ENCODE assay signal across 9 mouse cellular contexts in the genomic region with DNA sequence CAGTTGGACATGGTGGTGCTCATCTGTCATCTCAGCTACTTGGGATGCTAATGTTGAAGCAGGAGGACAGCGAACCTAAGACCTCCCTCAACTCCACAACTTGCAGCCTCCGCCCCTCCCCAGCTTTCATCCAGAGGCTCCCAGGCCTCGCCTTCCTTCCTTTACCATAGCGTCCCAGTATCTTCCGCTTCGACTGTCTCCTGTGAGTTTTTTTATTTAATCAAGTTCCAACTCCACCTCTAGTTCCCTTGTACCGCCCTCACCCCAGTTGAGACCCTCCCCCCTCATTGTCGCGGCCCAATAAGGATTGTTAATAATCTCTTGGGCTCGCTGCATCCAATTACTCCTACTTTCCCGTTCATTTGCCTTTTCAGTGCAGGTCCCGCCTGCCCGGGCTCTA. TPM values are rescaled to one million over a fixed set of nuclear protein-coding genes. Genes with fewer than 3 reads are reported as not detected.
DNase-seq lines count a peak whose midpoint lies in the region; ATAC-seq and TF ChIP-seq lines count a peak whose summit lies in the region.
"Had no signal": no experiment of that assay in that cellular context is flagged by ENCODE, and none has a peak within 500 bp of the region (broad histone marks: within the 10 kb centered on the region; RNA-seq: fewer than 3 reads in every experiment).

No protein-coding gene starts in this region.

- peak overlapping the region; percentile 55; the same call in 1 of the 2 replicates for H3K27ac ChIP-seq in left cerebral cortex, adult 2 months
- H3K27ac ChIP-seq in forebrain, postnatal 0 days (ENCODE audit: low read depth, low read length) = peak overlapping the region; percentile 50
- H3K27ac ChIP-seq in limb, embryonic 14.5 days (replicated peaks; ENCODE audit: low read depth, low read length) = no peak overlapping the region
- H3K27ac ChIP-seq in thymus, adult 2 months (ENCODE audit: control insufficient read depth, insufficient read depth, low read length) = no peak overlapping the region
- H3K27ac ChIP-seq: macrophage had no signal

- peak overlapping the region; percentile 97 for H3K4me2 ChIP-seq in forebrain, postnatal 0 days (ENCODE audit: low read depth)
- peak overlapping the region; percentile 99 for H3K4me2 ChIP-seq in limb, embryonic 14.5 days (replicated peaks; ENCODE audit: low read depth, low read length, severe bottlenecking)

- no peaks in the 10 kb centered on the region for H3K9me3 ChIP-seq in forebrain, postnatal 0 days (ENCODE audit: low read length)
- no peaks in the 10 kb centered on the region for H3K9me3 ChIP-seq in limb, embryonic 14.5 days (ENCODE audit: control insufficient read depth, low read length)

- H3K4me3 ChIP-seq in left cerebral cortex, adult 2 months = peak overlapping the region; percentile 54
- peak overlapping the region; percentile 47 for H3K4me3 ChIP-seq in forebrain, postnatal 0 days (ENCODE audit: low read depth, low read length)
- peak overlapping the region; percentile 47 for H3K4me3 ChIP-seq in limb, embryonic 14.5 days (replicated peaks; ENCODE audit: low read length)
- no peak overlapping the region for H3K4me3 ChIP-seq in thymus, adult 2 months (ENCODE audit: control insufficient read depth, insufficient read depth, low read length)

- no peak for TF ChIP-seq CTCF in left cerebral cortex, adult 2 months (IDR thresholded peaks at IDR 0.05)
- no peak for TF ChIP-seq CTCF in forebrain, postnatal 0 days (IDR thresholded peaks at IDR 0.05; ENCODE audit: low read depth)
- no peak for TF ChIP-seq CTCF in thymus, adult 2 months (IDR thresholded peaks at IDR 0.05; ENCODE audit: borderline replicate concordance, control insufficient read depth, extremely low read depth, insufficient read depth, low read length, poor library complexity)

- peaks cover 17% of the 10 kb centered on the region for H3K27me3 ChIP-seq in forebrain, postnatal 0 days (ENCODE audit: insufficient read depth, low read length)
- H3K27me3 ChIP-seq in limb, embryonic 14.5 days (ENCODE audit: control insufficient read depth, insufficient read depth, low read length) = peaks cover 85% of the 10 kb centered on the region
- H3K27me3 ChIP-seq in thymus, adult 2 months (ENCODE audit: control insufficient read depth, insufficient read depth, low read length) = peaks cover 37% of the 10 kb centered on the region

- peak overlapping the region; percentile 18; the same call in 1 of the 2 replicates for H3K9ac ChIP-seq in forebrain, postnatal 0 days
- H3K9ac ChIP-seq in limb, embryonic 14.5 days (ENCODE audit: low read depth, low read length, severe bottlenecking) = no peak overlapping the region

- DNase-seq in left cerebral cortex, adult 2 months (ENCODE audit: extremely low spot score in 1 of 2, low spot score in 2 of 2) = no peak
- no peak for DNase-seq in left cerebral cortex, adult 18-20 months (ENCODE audit: low spot score in 2 of 2)
- peak; percentile 54 for DNase-seq in cerebellum, adult 8-10 months
- peak; percentile 54 for DNase-seq in forebrain, postnatal 0 days
- no peak for DNase-seq in limb, embryonic 14.5 days (ENCODE audit: low spot score)
- DNase-seq in testis, postnatal 10 days (ENCODE audit: low spot score) = no peak
- no peak for DNase-seq in thymus, adult 2 months

- peak; percentile 2; the same call in 1 of the 2 replicates for ATAC-seq in forebrain, postnatal 0 days
- no peak for ATAC-seq in limb, embryonic 14.5 days (ENCODE audit: low FRiP score, low read depth)
- no peak for ATAC-seq in inflammation-experienced regulatory T-cells, adult 6 months

- intact Hi-C loops in left cerebral cortex, adult 2 months (cut with DNase I) = no loop called here

- H3K36me3 ChIP-seq in forebrain, postnatal 0 days (ENCODE audit: insufficient read depth) = no peaks in the 10 kb centered on the region
- H3K36me3 ChIP-seq in limb, embryonic 14.5 days (ENCODE audit: control insufficient read depth, insufficient read depth, low read length) = no peaks in the 10 kb centered on the region
- no peaks in the 10 kb centered on the region for H3K36me3 ChIP-seq in thymus, adult 2 months (ENCODE audit: control insufficient read depth, insufficient read depth, low read length)

- TF ChIP-seq POLR2A in limb, embryonic 14.5 days (IDR thresholded peaks at IDR 0.05; ENCODE audit: borderline replicate concordance, extremely low read depth, insufficient read depth, insufficient read length) = no peak
- TF ChIP-seq POLR2A in thymus, adult 2 months (IDR thresholded peaks at IDR 0.05; ENCODE audit: control insufficient read depth, extremely low read depth, insufficient read depth, low read length, poor library complexity) = no peak

- peaks cover 37% of the 10 kb centered on the region; the same call in 1 of the 2 replicates for H3K4me1 ChIP-seq in forebrain, postnatal 0 days (ENCODE audit: insufficient read depth)
- H3K4me1 ChIP-seq in limb, embryonic 14.5 days (ENCODE audit: control insufficient read depth, insufficient read depth, low read length) = peaks cover 18% of the 10 kb centered on the region; the same call in 1 of the 2 replicates
- peaks cover 16% of the 10 kb centered on the region for H3K4me1 ChIP-seq in thymus, adult 2 months (replicated peaks; ENCODE audit: control insufficient read depth, insufficient read depth, low read length)

- 3% methylated on average over 13 of the region's 13 CpGs for WGBS in forebrain, postnatal 0 days
- WGBS in limb, embryonic 14.5 days = 5% methylated on average over 12 of the region's 13 CpGs
- 20% methylated on average over 13 of the region's 13 CpGs for WGBS in thymus, adult 2 months

RNA-seq across cellular contexts. Expression of a gene that starts 0.5 kb away (rescaled TPM):
- total RNA-seq in left cerebral cortex, adult 2 months (2021) = 100 to 1,000 TPM; 114 to 122 TPM
- 100 to 1,000 TPM in 1 of 2 experiments, 10 to 100 TPM in 1; 94.5 to 111 TPM for total RNA-seq in left cerebral cortex, adult 18-20 months (2021)
- total RNA-seq in forebrain, postnatal 0 days (2014; rRNA removed) = 6.0 and 8.6 TPM in 2 replicates
- 4.2 and 5.2 TPM in 2 replicates for polyA plus RNA-seq in forebrain, postnatal 0 days (2015; fragmentation: Nextera tagmentation; extraction: Ambion mirVana)
- 2.7 and 3.8 TPM in 2 replicates for polyA plus RNA-seq in limb, embryonic 14.5 days (2012; rRNA removed)
- 0.23 and 0.29 TPM in 2 replicates for polyA plus RNA-seq in limb, embryonic 14.5 days (2014; fragmentation: Nextera tagmentation; extraction: Ambion mirVana)
- 0.82 and 1.0 TPM in 2 replicates for polyA plus RNA-seq in thymus, adult 2 months (2012; rRNA removed)
- not detected for polyA plus RNA-seq in inflammation-experienced regulatory T-cells, adult 6 months (2017; shearing (Covaris generic))

RNA-seq across cellular contexts. Expression of a gene that starts 17.8 kb away (rescaled TPM):
- total RNA-seq in left cerebral cortex, adult 2 months (2021) = under 1 TPM in 1 of 2 experiments, not detected in 1; 0.29 TPM
- under 1 TPM in 1 of 2 experiments, not detected in 1; 0.37 TPM for total RNA-seq in left cerebral cortex, adult 18-20 months (2021)
- 0.08 and 0.24 TPM in 2 replicates for total RNA-seq in forebrain, postnatal 0 days (2014; rRNA removed)
- polyA plus RNA-seq in forebrain, postnatal 0 days (2015; fragmentation: Nextera tagmentation; extraction: Ambion mirVana) = 0.35 and 0.71 TPM in 2 replicates
- polyA plus RNA-seq in limb, embryonic 14.5 days (2012; rRNA removed) = 1.4 and 1.5 TPM in 2 replicates
- polyA plus RNA-seq in limb, embryonic 14.5 days (2014; fragmentation: Nextera tagmentation; extraction: Ambion mirVana) = 2.2 and 2.3 TPM in 2 replicates
- 28.0 and 32.0 TPM in 2 replicates for polyA plus RNA-seq in thymus, adult 2 months (2012; rRNA removed)
- 1 to 10 TPM; 1.3 to 7.7 (median 3.2) TPM for polyA plus RNA-seq in inflammation-experienced regulatory T-cells, adult 6 months (2017; shearing (Covaris generic))

RNA-seq across cellular contexts. Expression of a gene that starts 36.2 kb away (rescaled TPM):
- 10 to 100 TPM; 78.4 to 82.5 TPM for total RNA-seq in left cerebral cortex, adult 2 months (2021)
- total RNA-seq in left cerebral cortex, adult 18-20 months (2021) = 10 to 100 TPM; 75.2 to 85.6 TPM
- total RNA-seq in forebrain, postnatal 0 days (2014; rRNA removed) = 44.1 and 45.9 TPM in 2 replicates
- 49.9 and 51.1 TPM in 2 replicates for polyA plus RNA-seq in forebrain, postnatal 0 days (2015; fragmentation: Nextera tagmentation; extraction: Ambion mirVana)
- 88.9 and 117 TPM in 2 replicates for polyA plus RNA-seq in limb, embryonic 14.5 days (2012; rRNA removed)
- polyA plus RNA-seq in limb, embryonic 14.5 days (2014; fragmentation: Nextera tagmentation; extraction: Ambion mirVana) = 63.8 and 75.9 TPM in 2 replicates
- polyA plus RNA-seq in thymus, adult 2 months (2012; rRNA removed) = 302 and 308 TPM in 2 replicates
- polyA plus RNA-seq in inflammation-experienced regulatory T-cells, adult 6 months (2017; shearing (Covaris generic)) = 10 to 100 TPM; 43.0 to 52.2 (median 49.9) TPM

RNA-seq across cellular contexts. Expression of a gene that starts 41.3 kb away (rescaled TPM):
- total RNA-seq in left cerebral cortex, adult 2 months (2021) = 1 to 10 TPM; 8.8 to 9.4 TPM
- 10 to 100 TPM in 1 of 2 experiments, 1 to 10 TPM in 1; 9.7 to 10.8 TPM for total RNA-seq in left cerebral cortex, adult 18-20 months (2021)
- total RNA-seq in forebrain, postnatal 0 days (2014; rRNA removed) = 14.1 and 16.2 TPM in 2 replicates
- 14.2 and 14.3 TPM in 2 replicates for polyA plus RNA-seq in forebrain, postnatal 0 days (2015; fragmentation: Nextera tagmentation; extraction: Ambion mirVana)
- polyA plus RNA-seq in limb, embryonic 14.5 days (2012; rRNA removed) = 102 and 133 TPM in 2 replicates
- polyA plus RNA-seq in limb, embryonic 14.5 days (2014; fragmentation: Nextera tagmentation; extraction: Ambion mirVana) = 62.1 and 63.1 TPM in 2 replicates
- polyA plus RNA-seq in thymus, adult 2 months (2012; rRNA removed) = 208 and 235 TPM in 2 replicates
- polyA plus RNA-seq in inflammation-experienced regulatory T-cells, adult 6 months (2017; shearing (Covaris generic)) = 10 to 100 TPM; 21.0 to 32.4 (median 21.4) TPM

RNA-seq across cellular contexts. Expression of a gene that starts 58.1 kb away (rescaled TPM):
- total RNA-seq in left cerebral cortex, adult 2 months (2021) = under 1 TPM in 1 of 2 experiments, not detected in 1; 0.20 TPM
- total RNA-seq in left cerebral cortex, adult 18-20 months (2021) = under 1 TPM; 0.12 to 0.21 TPM
- 0.05 TPM in 1 of 2 replicates, not detected in the other for total RNA-seq in forebrain, postnatal 0 days (2014; rRNA removed)
- polyA plus RNA-seq in forebrain, postnatal 0 days (2015; fragmentation: Nextera tagmentation; extraction: Ambion mirVana) = not detected in 2 replicates
- polyA plus RNA-seq in limb, embryonic 14.5 days (2012; rRNA removed) = 1.1 and 1.5 TPM in 2 replicates
- polyA plus RNA-seq in limb, embryonic 14.5 days (2014; fragmentation: Nextera tagmentation; extraction: Ambion mirVana) = 0.43 and 0.59 TPM in 2 replicates
- 40.3 and 43.3 TPM in 2 replicates for polyA plus RNA-seq in thymus, adult 2 months (2012; rRNA removed)
- polyA plus RNA-seq in inflammation-experienced regulatory T-cells, adult 6 months (2017; shearing (Covaris generic)) = 1 to 10 TPM in 1 of 3 experiments, under 1 TPM in 2; 0.17 to 2.1 (median 0.86) TPM

Comparison
In these comparisons a context has a peak if more than half of its experiments do, and no peak if none do; other contexts are left out.
1. DNase-seq: peak in cerebellum, adult 8-10 months (single experiment) and forebrain, postnatal 0 days (single experiment); none in left cerebral cortex, adult 2 months (0 of 2), left cerebral cortex, adult 18-20 months (0 of 2), limb, embryonic 14.5 days (single experiment), testis, postnatal 10 days (single experiment) and thymus, adult 2 months (single experiment).
2. H3K27ac ChIP-seq: peak in left cerebral cortex, adult 2 months (single experiment) and forebrain, postnatal 0 days (single experiment); none in limb, embryonic 14.5 days (single experiment) and thymus, adult 2 months (single experiment).